Mouse (Mus musculus) lung, postnatal 0 days (tissue): ENCODE results near the gene Smyd1. TPM values are rescaled to one million over a fixed set of nuclear protein-coding genes. Genes with fewer than 3 reads are reported as not detected.

ENCODE experiments used
- ATAC-seq: fragments of 200-750 bp; cut with Nextera tagmentation; 2 replicates; pipeline ENCODE4 v1.8.0; 2017; ENCODE audit warnings: moderate library complexity
- DNase-seq: peaks from one replicate; pipeline ENCODE4 v3.0.0-alpha.2; 2016; ENCODE audit warnings: low spot score
- H3K27ac ChIP-seq: fragments of 300-500 bp; sonication (generic); 2 replicates; pipeline ENCODE4 v1.5.1; 2014; ENCODE audit warnings: antibody characterized with exemption, mild to moderate bottlenecking, low read length, mixed read lengths
- H3K27me3 ChIP-seq: fragments of 300-500 bp; sonication (generic); replicated peaks from 2 replicates; pipeline ENCODE4 v1.6.1; 2014; ENCODE audit warnings: low read length, mixed read lengths; ENCODE audit not compliant: insufficient read depth
- H3K36me3 ChIP-seq: fragments of 300-500 bp; sonication (generic); 2 replicates; pipeline ENCODE4 v1.6.1; 2014; ENCODE audit warnings: low read length, mixed read lengths; ENCODE audit not compliant: insufficient read depth
- H3K4me1 ChIP-seq: fragments of 300-500 bp; sonication (generic); 2 replicates; pipeline ENCODE4 v1.6.1; 2014; ENCODE audit warnings: antibody characterized with exemption, low read depth, low read length, mixed read lengths; ENCODE audit not compliant: insufficient read depth
- H3K4me2 ChIP-seq: fragments of 300-500 bp; sonication (generic); replicated peaks from 2 replicates; pipeline ENCODE4 v1.6.1; 2014; ENCODE audit warnings: low read depth, mild to moderate bottlenecking, low read length, moderate library complexity, mixed read lengths
- H3K4me3 ChIP-seq: fragments of 300-500 bp; sonication (generic); 2 replicates; pipeline ENCODE4 v1.5.1; 2014; ENCODE audit warnings: low read depth, low read length
- H3K9ac ChIP-seq: fragments of 300-500 bp; sonication (generic); replicated peaks from 2 replicates; pipeline ENCODE4 v1.6.1; 2014; ENCODE audit warnings: low read depth, mild to moderate bottlenecking
- H3K9me3 ChIP-seq: fragments of 300-500 bp; sonication (generic); 2 replicates; pipeline ENCODE4 v1.6.1; 2016; ENCODE audit warnings: low read length, mixed read lengths
- CTCF ChIP-seq: IDR thresholded peaks from 2 replicates; pipeline ENCODE4 v1.5.1; 2016; ENCODE audit warnings: antibody characterized with exemption, mild to moderate bottlenecking
- EP300 ChIP-seq: IDR thresholded peaks from 2 replicates; pipeline ENCODE4 v1.6.1; 2016; ENCODE audit warnings: antibody characterized with exemption, mild to moderate bottlenecking, control low read depth
- WGBS: fragments of 180-500 bp; shearing (Covaris S2); extraction: QIAGEN DNeasy Blood & Tissue Kit; methylation state at CpG from one replicate; pipeline ENCODE4 v1.1.7; 2014; 5-methylcytosine and 5-hydroxymethylcytosine counted together
- polyA plus RNA-seq: library from polyadenylated mRNA; unstranded; fragments of >200 nt; fragmentation: Nextera tagmentation; extraction: Ambion mirVana; gene quantifications from 2 replicates; pipeline ENCODE4 v1.2.1, GENCODE M21; 2015

Smyd1 gene
- polyA plus RNA-seq, 1 experiment from 2014 or later: 0.80 TPM

GRCm38 (mm10) chr6:71196107-71196506 lies 125.9 kb downstream of the Smyd1 start:
- Histone ChIP-seq H3K4me3 (no peak overlapping the region), H3K27ac (no peak overlapping the region), H3K36me3 (no peaks in the 10 kb centered on the region), H3K27me3 (no peaks in the 10 kb centered on the region), H3K9me3 (no peaks in the 10 kb centered on the region), H3K9ac (no peak overlapping the region), H3K4me1 (no peaks in the 10 kb centered on the region), H3K4me2 (no peak overlapping the region)
- ATAC-seq: no peak
- DNase-seq: peak; percentile 19
- TF ChIP-seq EP300: no peak
- no peak for TF ChIP-seq CTCF

DNA sequence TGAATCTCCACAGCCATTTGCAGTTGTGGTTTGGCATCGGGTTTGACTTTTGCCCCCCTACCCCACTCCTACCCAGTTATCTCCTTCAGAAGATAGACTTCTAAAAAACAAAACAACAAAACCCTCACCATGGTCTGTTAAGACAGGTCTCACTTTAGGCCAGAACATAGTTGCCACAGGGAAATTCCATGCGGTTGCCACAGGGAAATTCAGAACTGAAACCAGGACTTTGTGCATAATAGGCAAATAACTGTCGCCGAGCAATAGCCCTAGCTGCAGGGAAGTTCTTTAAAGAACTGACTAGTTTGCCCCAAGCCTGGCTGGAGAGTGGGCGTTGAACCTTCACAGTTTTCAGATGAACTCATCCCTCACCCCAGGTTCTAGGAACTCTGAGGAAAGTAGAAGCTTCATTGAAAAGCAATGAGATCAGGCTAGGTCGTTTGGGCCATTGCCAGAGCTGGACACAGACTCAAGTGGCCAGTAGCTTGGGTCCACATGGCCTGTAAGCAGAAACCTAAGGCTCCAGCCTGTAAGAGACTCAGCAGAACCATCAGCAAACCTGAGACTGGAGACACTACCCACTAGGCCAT lies 128.8 kb downstream of the Smyd1 start:
- H3K4me2 ChIP-seq: no peak overlapping the region
- no peaks in the 10 kb centered on the region for H3K36me3 ChIP-seq
- DNase-seq: no peak
- H3K9ac ChIP-seq: no peak overlapping the region
- no peaks in the 10 kb centered on the region for H3K4me1 ChIP-seq
- 78% methylated on average over 6 of the region's 6 CpGs for WGBS
- H3K27ac ChIP-seq: no peak overlapping the region
- ATAC-seq: no peak
- TF ChIP-seq EP300 (no peak), CTCF (no peak)
- H3K9me3 ChIP-seq: no peaks in the 10 kb centered on the region
- H3K4me3 ChIP-seq: no peak overlapping the region
- H3K27me3 ChIP-seq: no peaks in the 10 kb centered on the region

DNA sequence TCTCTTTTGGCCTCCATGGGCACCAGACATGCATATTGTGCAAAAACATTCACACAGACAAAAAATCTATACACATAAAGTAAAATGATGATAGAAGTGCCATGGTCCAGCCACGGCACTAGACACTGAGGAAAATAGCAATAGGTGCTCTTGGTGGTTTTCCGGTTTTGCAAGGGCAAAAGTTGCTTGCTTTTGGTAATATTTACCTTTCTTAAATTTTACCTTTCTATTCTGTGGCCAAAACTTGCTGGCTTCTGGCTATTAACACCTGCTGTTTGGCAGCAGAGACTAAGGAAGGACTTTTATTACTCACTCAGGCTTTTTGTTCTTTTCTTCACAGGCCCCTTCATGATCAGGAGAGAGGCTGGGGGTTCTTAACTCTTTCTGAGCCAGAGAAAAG lies 131.5 kb downstream of the Smyd1 start:
- no peak overlapping the region for H3K4me2 ChIP-seq
- TF ChIP-seq CTCF (no peak), EP300 (no peak)
- H3K9ac ChIP-seq: no peak overlapping the region
- 89% methylated on average over 2 of the region's 2 CpGs for WGBS
- no peaks in the 10 kb centered on the region for H3K36me3 ChIP-seq
- no peak overlapping the region for H3K27ac ChIP-seq
- DNase-seq: no peak
- H3K9me3 ChIP-seq: no peaks in the 10 kb centered on the region
- no peaks in the 10 kb centered on the region for H3K27me3 ChIP-seq
- ATAC-seq: no peak
- H3K4me1 ChIP-seq: no peaks in the 10 kb centered on the region
- H3K4me3 ChIP-seq: no peak overlapping the region

GRCm38 (mm10) chr6:71189578-71189977 lies 132.5 kb downstream of the Smyd1 start:
- Histone ChIP-seq H3K9me3 (no peaks in the 10 kb centered on the region), H3K4me3 (no peak overlapping the region), H3K27me3 (no peaks in the 10 kb centered on the region), H3K4me1 (no peaks in the 10 kb centered on the region), H3K36me3 (no peaks in the 10 kb centered on the region), H3K9ac (no peak overlapping the region), H3K4me2 (no peak overlapping the region), H3K27ac (no peak overlapping the region)
- no peak for ATAC-seq
- WGBS: 14% methylated on average over 1 of the region's 1 CpGs
- DNase-seq: no peak
- TF ChIP-seq EP300 (no peak), CTCF (no peak)

- Histone ChIP-seq H3K27ac (no peak overlapping the region), H3K9me3 (no peaks in the 10 kb centered on the region), H3K4me3 (no peak overlapping the region), H3K9ac (no peak overlapping the region), H3K4me2 (no peak overlapping the region), H3K4me1 (no peaks in the 10 kb centered on the region), H3K27me3 (no peaks in the 10 kb centered on the region), H3K36me3 (no peaks in the 10 kb centered on the region)
- WGBS: 49% methylated on average over 7 of the region's 7 CpGs
- TF ChIP-seq EP300 (no peak), CTCF (no peak)
- ATAC-seq: no peak
- DNase-seq: no peak
Observed at GRCm38 (mm10) chr6:71184941-71185604, 137.0 kb downstream of the Smyd1 start.

- no peak overlapping the region for H3K27ac ChIP-seq
- TF ChIP-seq EP300 (no peak), CTCF (no peak)
- no peak overlapping the region for H3K9ac ChIP-seq
- WGBS: 84% methylated on average over 1 of the region's 1 CpGs
- ATAC-seq (no peak), DNase-seq (no peak)
- H3K4me3 ChIP-seq: no peak overlapping the region
- no peaks in the 10 kb centered on the region for H3K4me1 ChIP-seq
- H3K9me3 ChIP-seq: no peaks in the 10 kb centered on the region
- H3K36me3 ChIP-seq: no peaks in the 10 kb centered on the region
- H3K27me3 ChIP-seq: no peaks in the 10 kb centered on the region
- no peak overlapping the region for H3K4me2 ChIP-seq
Observed at GRCm38 (mm10) chr6:71180596-71180995, 141.4 kb downstream of the Smyd1 start.
